Mouse (Mus musculus): ENCODE measurements around the gene Sult4a1.
A peak's percentile ranks its signal among the peaks of the same experiment; 100 is the strongest.
"Not testable (repeated sequence)": the region's sequence is repeated elsewhere in the genome, so short reads cannot be mapped to it uniquely, and the experiment has no call there.

Sult4a1 gene

DNA sequence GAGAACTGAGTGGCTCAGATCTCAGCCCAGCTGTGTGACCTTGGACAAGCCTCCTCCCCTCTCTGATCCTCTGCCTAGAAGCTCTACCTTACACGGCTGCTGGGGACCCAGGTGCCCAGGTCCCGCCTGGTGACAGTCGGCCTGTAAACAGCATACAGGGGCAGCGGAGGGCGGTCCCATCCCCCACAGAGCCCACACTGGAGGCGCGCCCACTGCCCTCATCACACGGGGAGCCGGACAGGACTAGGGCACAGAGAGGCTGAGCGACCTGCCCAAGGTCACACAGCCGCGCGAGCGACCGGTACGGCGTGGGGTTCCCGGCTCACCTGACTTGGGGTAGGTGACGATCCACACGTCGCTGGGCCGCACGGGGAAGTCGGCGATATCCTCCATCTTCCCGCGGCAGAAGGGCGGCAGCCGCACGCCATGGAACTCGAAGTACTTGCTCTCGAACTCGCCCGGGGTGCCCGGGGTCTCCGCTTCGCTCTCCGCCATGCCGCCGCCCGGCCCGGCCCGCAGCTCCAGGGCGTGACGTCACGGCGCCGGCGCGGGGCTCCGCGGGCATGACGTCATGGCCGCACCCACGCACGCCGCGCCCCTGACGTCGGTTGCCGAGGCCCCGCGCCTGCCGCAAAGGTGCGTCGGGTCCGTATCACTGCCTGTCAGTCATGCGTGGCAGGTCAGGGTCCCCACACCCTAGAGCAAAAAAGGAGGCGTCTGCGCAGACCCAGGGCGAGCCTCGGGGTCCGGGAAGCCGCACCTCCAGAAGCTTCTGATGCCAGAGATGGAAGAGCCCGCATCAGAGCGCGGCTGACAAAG, at the start of gene Sult4a1:
Gene Sult4a1 (minus strand): TSS at position 650 of the 819 bp plus-strand sequence.
- no peak for DNase-seq (ENCODE audit: low read depth, low spot score)

DNA sequence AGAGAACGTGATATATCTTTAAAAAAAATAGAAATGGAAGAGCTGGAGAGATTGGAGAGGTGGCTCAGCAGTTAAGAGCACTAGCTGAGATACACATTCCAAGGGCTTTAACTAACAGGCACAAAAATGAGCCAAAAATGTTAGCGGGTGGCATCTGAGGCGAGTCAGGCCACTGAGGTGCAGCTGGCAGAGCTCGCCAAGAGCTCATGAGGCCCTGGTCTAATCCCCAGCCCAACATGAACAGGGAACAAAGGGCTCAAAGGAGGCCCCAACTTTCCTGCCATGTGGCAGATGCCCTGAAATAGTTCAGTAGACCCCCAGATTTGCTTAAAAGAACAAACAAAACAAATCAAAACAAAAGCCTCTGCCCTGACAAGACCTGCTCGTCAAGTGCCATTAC, 35.4 kb upstream of the Sult4a1 start:
- DNase-seq (ENCODE audit: low read depth, low spot score), result no peak

DNA sequence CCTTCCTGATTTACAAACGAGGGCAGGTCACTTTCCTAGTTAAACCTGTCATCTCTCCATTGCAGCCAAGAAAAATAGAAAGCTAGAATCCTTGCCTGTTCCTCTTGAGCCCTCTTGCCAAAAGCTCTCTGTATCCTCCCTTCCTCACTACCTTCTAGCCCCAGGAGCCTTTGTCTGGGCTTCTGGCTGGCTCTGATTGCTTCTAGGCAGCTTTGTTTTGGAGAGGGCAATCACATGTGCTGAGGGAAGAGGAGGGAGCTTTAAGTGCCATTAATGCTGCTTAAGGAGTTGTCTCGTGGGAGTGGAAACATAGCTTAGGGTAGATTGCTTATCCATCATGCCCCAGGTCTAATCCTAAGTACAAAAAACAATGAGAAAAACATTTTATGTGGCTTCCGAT, 34.6 kb upstream of the Sult4a1 start:
- no peak for DNase-seq (ENCODE audit: low read depth, low spot score)

DNA sequence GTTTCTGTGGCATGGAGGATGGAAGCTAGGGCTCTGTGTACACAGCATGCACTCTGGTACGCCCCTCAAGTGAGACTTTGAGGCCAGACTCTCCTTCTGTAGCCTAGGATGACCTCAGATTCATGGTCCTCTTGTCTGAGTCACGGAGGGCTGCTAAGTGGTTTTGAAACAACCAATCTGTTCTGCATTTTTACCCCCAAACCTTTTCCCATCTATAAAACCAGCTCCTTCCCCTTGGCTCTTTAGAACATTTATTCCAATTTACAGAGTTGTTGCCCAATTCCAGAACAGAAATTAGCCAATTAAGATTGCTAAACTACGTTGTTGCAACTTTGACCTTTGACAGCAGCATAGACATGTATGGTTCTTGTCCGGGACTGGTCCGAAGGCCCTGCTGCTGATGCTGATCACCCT, 34.0 kb upstream of the Sult4a1 start:
- DNase-seq (ENCODE audit: low read depth, low spot score), result no peak

DNA sequence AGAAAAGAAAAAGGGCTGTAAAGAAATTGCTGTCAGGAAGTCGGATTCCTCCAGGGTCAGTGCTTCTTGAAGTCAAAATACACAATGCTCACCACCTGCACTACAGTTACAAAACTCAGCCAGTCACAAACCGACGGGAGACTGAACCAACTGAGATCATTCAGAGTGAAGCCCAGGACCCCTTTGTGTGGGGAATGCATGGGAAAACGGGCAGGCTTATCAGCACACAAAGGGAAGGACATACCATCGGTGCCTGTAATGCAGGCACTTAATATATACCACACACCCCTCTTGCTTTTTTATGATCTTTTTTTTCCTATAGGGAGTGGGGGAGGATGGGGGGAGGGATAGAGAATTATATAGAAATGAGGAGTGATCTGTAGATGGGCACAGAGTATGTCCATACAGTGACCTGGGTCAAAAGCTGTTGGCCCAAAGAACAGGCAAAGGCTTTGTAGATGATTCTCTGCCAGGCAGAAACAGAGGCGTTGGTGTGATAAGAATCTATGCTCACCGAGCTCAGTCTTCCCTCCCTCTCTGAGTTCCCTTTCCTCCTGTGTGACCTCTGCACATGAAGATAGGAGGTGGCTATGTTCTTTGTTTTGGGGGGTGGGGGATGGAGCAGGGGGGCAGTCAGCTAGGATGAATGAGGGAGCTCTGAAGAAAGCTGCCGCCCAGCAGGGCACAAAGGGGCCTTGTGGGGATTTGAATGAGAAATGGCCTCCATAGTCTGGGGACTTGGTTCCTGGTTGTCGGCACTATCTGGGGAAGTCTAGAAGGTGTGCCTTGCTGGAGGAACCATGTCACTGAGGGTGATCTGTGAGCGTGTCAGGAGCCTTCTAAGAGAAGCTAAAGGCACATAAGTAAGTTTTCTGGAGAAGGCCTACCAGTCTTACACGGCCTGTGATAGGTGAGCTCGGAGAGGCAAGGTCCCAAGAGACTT, 31.2 kb upstream of the Sult4a1 start:
- no peak for DNase-seq (ENCODE audit: low read depth, low spot score)

DNA sequence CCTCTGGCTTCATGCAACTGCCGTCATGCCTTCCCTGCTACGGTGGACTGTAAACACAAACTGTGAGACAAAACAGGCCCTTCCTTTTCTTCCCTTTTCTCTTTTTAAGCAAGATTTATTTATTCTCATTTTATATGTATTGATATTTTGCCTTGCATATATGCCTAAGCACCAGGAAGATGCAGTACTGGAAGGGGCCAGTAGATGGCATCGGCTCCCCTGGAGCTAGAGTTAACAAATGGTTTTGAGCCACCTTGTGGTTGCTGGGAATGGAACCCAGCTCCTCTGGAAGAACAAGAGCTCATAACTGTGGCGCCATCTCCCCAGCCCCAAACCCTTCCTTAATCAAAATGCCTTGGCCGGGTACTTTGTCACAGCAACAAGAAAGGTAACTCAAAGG, 29.9 kb upstream of the Sult4a1 start:
- DNase-seq (ENCODE audit: low read depth, low spot score), result peak; percentile 68

DNA sequence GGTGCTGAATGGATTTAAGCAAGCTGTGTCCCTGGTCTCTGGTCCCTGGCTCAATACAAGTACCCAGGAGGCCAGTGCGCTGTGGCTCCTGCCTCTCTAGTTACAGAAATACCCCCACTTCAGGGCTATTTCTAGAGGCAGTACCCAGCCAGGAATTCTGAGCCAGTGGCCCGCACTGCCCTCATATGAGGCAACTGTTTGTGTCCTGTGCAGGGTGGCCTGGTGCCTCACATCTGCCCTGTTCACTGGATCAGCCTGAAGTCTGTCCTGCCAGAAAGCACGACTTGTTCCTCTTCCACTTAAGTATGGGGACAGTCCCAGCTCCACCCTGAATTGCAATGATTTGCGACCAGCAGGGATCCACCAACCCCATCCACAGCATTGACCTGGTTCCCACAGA, 27.9 kb upstream of the Sult4a1 start:
- DNase-seq (ENCODE audit: low read depth, low spot score), result no peak

DNA sequence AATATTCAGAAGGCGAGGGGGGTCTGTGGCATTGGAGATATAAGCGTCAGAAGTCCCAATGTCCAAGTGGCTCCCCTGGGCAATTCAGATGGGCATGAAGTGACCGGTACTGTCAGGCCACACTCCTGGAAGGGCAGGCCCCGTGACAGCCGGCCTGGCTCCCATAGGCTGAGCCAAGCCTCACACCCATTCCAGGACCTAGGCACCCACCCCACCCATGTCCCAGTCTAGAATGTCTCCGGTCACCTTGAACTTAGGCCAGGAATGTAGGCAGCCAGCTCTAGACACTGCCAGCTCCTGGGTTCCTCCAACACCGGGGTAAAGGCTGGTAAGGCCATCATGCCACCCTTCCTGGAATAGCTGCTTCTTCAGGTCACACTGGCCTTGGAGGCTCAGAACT, 26.4 kb upstream of the Sult4a1 start:
- no peak for DNase-seq (ENCODE audit: low read depth, low spot score)

DNA sequence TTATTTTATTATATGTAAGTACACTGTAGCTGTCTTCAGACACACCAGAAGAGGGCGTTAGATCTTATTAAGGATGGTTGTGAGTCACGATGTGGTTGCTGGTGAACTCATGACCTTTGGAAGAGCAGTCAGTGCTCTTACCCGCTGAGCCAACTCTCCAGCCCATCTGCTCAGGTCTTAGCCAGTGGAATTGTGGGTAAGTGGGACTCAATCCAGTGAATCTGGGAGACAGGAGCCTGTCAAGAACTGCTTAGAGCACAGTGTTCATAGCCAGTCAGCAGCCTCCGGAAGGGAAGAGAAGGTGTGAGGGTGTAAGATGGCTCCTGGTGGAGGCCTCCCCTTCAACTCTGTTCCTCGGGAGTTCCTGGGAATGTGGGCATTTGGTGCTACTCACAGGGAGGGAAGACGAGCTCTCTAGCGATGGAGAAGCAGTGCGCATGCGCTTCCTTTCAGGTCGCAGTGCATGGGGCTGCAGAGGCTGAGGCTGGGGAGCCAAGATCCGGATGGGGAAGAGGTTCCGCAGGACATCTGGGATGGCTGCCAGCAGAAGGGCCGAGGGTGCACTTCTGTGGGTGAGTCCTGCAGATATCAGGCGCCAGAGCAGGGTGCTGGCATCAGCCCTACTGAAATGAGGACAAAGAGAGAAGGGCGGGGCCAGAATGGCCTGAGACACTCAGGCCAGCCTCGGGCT, 25.7 kb upstream of the Sult4a1 start:
- DNase-seq (ENCODE audit: low read depth, low spot score), result no peak

DNA sequence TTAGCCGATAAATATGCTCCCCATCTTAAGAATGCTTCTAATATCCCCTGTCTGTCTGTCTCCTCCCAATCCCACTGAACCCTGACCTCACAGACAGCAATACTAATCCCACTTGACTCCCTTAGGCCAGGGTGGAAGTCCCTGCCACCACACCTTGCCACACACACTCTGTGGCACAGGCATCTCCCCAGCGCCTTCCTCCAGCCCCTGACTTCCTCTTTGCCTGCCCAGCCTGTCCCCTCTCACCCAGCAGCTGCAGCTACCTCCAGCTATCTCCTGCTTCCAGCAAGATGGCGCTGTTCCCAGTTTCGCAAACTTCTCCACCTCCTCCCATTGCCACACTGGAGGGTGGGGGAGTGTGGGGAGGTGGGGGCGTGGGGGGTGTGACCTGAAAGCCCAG, 21.3 kb upstream of the Sult4a1 start:
- DNase-seq (ENCODE audit: low read depth, low spot score), result peak; percentile 37

DNA sequence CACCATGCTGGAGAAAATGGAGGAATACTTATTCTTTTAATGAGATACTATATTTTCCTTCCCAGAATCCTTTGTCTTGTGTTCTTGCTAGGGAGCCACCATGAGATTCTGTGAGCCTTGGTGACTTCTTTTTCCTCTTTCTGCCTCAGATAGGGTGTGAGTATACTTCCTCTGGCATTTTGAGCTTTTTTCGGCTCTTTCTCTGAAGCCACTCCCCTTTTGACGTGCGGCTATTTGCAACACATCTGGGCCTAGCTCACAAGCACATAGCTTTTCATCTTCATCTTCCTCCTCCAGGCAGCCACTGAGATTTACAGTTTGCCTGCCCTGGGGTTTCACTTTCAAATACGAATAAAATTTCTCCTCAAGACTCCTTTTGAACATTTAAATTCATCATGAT, 20.9 kb upstream of the Sult4a1 start:
- peak; percentile 1 for DNase-seq (ENCODE audit: low read depth, low spot score)

DNA sequence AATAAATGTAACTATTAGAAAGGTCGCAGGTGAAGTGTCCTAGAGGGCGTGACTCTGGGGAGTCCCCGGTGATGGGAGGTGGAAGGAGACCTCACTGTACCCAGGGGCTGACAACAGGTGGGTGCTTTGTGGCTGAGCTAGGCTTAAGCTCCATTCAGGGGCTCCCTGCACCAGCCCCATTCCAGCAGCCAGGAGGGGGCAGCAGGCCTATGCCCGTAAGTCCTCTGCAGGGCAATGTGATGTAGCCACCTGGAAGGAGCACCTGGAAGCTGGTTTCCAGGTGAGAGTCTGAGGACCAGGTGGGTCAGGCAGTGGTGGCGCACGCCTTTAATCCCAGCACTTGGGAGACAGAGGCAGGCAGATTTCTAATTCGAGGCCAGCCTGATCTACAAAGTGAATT, 18.5 kb upstream of the Sult4a1 start:
- DNase-seq (ENCODE audit: low read depth, low spot score), result no peak

DNA sequence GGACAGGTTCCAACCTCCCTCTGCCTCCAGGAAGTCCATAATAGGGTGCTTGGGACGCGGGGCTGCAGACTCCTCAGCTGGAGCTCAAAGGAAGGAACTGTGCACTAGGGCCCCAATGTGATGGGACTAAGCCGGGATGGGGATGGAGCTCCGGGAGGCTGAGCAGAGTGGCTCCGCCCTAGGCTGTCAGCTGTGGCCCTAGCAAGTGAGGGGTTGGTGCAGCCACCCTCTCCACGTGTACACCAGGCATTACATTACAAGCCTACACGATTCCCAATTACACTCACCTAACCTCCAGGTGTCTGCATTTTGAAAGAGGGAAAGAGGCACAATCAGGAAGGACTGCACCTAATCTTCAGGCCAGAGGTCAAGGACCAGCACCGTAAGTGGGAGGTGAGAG, 17.5 kb upstream of the Sult4a1 start, which contains the start of gene Pnpla5:
Gene Pnpla5 (minus strand): TSS at position 101 of the 400 bp plus-strand sequence.
- no peak for DNase-seq (ENCODE audit: low read depth, low spot score)

DNA sequence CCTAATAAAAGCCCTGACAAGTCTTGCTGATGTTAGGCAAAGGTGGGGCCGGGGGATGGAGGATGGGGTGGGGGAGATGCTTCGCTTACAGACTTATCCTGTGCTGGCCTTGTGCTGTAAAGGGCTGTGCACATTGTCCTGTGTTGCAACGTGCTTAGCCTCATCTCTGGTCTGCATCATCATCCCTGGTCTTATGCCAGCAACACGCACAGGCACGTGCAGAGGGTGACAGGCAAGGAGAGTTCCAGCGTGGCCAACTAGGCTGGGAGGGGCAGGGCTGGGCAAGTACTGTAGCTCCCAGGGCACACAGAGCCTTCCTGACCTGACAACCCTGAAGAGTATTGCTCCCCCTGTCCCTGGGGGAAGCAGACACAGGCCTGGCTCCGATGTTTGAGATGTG, 15.5 kb upstream of the Sult4a1 start:
- no peak for DNase-seq (ENCODE audit: low read depth, low spot score)

DNA sequence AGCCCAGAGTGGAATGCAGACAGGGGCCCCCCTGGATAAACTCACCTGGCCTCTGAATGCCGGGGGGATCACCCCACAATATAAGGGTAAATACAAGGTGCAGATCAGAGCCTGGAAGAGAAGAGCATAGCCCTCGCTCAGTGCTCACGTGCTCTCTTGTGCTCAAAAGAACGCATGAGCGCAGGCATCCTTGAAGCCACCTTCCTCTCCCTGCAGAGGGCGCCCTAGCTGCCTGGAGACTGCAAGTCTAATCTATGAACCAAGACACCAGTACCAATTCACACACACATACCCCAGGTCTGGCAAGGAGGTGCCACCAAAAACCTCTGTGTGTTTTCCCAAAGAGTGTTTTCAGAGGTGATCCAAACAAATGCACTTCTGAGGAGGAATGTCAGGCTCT, 15.1 kb upstream of the Sult4a1 start:
- peak; percentile 50 for DNase-seq (ENCODE audit: low read depth, low spot score)

DNA sequence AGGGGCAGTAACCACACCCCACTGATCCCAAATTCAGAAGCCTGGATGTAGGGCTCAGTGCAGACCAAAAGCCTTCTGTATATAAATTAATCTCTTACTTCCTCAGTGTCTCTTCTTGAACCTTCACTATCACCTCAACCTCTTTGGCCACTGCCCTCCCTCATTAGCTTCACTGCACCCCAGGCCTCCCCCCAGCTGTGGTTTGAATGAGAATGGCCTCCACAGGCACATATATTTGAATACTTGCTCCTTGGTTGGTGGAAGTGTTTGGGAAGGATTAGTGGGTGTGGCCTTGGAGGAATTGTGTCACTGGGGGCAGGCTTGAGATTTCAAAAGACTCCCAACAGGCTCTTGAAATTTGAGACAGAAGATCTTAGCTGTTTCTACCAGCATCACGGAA, 10.9 kb upstream of the Sult4a1 start:
- DNase-seq (ENCODE audit: low read depth, low spot score), result peak; percentile 13

DNA sequence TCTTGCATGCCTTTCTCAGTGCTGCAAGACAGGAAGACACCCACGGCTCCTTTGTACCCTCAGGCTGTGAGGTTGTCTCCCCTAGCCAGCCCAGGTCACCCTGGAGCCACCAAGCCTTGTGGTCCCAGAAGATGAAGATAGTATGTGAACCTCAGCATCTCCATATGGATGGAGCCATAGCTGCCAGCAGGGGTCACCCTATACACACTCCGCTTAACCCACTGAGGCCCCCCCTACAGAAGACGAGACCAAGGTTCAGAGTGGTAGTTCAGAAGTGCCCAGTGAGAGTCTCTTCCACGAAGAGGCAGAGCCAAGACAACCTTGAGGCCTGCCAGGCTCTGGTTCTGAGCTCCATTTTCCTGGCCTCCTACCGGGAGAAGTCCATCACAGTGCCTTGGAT, 10.2 kb upstream of the Sult4a1 start:
- DNase-seq (ENCODE audit: low read depth, low spot score), result no peak

DNA sequence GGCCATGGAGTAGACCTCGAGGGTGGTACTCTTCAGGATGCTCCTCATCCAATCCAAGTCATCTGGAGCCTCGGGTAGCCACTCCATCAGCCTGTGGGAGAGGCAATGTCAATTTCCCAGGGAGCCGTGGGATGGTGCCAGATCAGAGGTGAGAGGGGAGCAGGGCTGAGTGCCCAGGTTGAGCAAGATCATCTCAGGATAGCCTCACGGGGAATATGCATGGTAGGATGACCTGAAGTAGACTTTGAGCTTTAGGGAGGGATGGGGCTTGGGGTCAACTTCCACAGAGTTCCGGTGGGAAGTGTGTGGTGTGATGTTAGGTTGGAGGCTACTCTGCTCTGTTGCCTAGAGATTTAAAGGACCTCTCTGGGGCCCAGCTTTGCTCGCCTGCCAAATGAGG, 8.3 kb upstream of the Sult4a1 start:
- DNase-seq (ENCODE audit: low read depth, low spot score), result no peak

DNA sequence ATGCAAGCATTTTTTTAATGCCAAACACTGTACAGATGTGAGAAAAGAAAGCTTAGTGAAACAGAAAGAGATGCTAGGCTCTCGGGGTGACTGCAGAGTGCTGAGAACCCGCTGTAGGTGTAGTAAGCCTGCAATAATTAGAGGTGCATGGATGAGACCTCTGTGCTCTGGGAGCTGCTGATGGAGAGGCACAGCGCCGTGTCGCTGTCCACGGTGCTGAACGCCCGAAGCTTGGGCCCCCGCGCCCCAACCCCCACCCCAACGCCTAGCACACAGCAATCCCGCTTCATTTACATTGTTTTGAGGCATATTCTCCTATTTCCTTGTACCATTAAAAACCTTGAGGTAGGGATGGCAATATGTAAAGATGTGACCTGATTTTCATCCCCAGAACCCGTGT, 3.3 kb upstream of the Sult4a1 start:
- no peak for DNase-seq (ENCODE audit: low read depth, low spot score)

DNA sequence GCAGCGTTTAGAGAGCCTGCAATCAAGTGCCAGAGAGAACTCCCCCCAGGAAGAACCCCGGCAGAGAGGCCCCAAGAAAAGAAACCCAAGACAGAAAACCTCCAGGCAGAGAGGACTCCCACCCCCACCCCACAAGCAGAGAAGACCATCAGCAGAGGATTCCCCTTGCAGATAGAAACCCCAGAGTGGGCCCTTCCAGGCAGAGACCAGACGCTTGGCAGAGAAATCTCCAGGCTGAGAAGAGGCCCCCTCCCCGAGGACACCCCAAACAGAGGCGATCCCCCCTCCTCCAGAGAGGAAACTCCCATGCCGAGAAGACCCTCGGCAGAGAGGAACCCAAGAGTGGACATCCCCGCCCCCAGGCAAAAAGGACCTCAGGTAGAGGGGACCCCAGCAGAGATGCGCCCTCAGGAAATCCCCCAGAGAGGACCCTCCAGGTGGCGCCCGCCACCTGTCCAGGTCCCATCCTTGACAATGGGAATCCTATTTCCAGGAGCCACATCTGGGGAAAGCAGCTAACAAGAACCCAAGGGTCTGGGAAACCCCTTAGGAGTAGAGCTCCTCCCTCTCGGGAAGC, 458 bp upstream of the Sult4a1 start:
- DNase-seq (ENCODE audit: low read depth, low spot score), result no peak

DNA sequence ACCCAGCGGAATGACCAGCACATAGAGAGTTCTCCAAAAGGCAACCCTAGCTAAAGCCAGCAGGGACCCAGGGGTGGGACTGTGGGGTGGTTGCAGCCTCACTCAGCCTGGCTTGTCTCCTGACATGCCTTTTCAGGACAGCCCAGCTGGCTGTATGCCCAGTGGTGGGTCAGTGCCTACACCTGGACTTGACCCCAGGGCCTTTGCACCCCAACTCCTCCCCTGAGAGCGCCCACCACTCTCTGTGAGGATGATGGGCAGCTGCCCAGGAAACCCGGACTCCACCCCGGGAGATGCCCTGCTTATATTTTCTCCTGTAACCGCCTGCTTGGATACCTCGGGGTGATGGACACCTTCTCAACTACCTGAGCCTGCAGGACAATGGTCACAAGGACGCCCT, 928 bp downstream of the Sult4a1 start:
- no peak for DNase-seq (ENCODE audit: low read depth, low spot score)

DNA sequence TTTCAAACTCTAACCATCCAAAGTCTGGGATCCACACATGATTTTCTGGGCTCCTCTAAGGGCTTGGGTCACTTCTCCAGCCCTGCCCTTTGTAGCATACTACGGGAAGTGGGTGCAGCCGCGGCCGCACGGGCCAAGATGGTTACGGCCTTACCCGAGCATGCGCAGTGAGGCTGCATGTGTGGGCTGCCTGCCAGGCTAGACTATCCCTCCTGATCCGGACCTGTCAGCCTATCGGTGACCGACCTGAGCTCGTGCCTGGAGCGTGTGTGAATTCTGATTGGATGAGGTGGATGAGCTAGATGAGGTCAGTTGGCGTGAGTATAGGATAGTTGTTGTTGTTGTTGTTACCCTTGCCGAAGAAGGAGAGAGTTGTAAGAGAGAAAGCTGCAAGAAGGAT, 8.0 kb downstream of the Sult4a1 start:
- not testable (repeated sequence) for DNase-seq (ENCODE audit: low read depth, low spot score)

Measured in A20 (cell line).